Mouse (Mus musculus): ENCODE measurements around the gene Crybg1.

DNA sequence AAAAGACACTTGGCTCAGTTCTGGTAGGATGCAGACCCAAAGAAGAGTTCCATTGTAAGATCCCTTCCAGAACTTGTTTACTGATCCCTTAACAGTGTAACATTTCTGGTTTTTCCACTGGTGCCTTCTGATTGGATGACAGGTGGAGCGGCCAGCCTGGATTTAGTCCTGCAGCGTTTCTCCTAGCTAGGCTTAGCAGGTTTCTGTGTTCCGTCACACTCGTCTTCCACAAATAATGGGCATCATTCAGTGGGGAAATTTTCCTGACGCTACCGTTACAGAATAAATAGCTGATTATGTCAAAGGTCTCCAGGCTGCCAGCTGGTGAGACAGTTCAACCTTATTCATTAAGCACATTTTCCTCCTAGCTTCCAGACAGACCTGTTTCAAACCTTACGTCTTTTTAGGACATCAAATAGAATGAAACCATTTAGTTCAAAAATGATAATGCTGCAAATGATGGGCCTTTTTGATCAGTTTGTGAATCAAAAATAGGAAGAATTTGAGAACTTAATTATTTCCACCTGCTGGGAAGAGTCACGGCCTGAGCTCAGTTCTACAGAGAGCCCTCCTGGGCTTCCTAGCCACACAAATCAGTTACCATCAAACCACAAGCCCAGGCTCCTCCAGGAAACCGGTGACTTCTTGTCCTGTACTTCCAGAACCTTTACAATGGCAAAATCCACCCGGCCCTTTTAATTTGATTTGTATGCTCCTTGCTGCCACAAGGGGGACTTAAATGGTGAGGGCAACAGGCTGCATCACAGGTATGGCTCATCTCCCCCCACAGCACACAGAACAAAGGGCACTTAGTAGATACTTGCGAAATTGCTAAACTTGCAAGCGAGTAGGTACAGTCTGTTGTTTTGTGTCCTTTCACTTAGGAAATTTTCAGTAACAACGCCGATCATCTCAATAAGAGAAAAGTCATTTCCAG is 146.4 kb downstream of the Crybg1 start:
- TF ChIP-seq CTCF (IDR thresholded peaks at IDR 0.05; ENCODE audit: control insufficient read depth, insufficient read depth, low read length): peak; percentile 62
- no peak for TF ChIP-seq POLR2A (IDR thresholded peaks at IDR 0.05; ENCODE audit: borderline replicate concordance, control insufficient read depth, low read depth, low read length)
